Mouse (Mus musculus): ENCODE measurements around the gene Aldh3b2. TPM values are rescaled to one million over a fixed set of nuclear protein-coding genes. Genes with fewer than 3 reads are reported as not detected.
A peak's percentile ranks its signal among the peaks of the same experiment; 100 is the strongest.

The Aldh3b2 gene
- polyA plus RNA-seq, 1 experiment from 2014 or later = 2.8 TPM

GRCm38 (mm10) chr19:4000949-4001525 is 28.9 kb downstream of the Aldh3b2 start:
- Histone ChIP-seq H3K9ac (peak overlapping the region; percentile 91), H3K27me3 (no peaks in the 10 kb centered on the region), H3K4me2 (replicated peaks) (peak overlapping the region; percentile 76), H3K27ac (peak overlapping the region; percentile 97), H3K9me3 (no peaks in the 10 kb centered on the region), H3K4me3 (peak overlapping the region; percentile 75), H3K36me3 (peaks cover 6% of the 10 kb centered on the region), H3K4me1 (peaks cover 14% of the 10 kb centered on the region)
- no peak; the same call in 1 of the 2 replicates for ATAC-seq (ENCODE audit: insufficient number of reproducible peaks, insufficient read depth, low FRiP score, low TSS enrichment)
- 17% methylated on average over 17 of the region's 17 CpGs for WGBS

DNA sequence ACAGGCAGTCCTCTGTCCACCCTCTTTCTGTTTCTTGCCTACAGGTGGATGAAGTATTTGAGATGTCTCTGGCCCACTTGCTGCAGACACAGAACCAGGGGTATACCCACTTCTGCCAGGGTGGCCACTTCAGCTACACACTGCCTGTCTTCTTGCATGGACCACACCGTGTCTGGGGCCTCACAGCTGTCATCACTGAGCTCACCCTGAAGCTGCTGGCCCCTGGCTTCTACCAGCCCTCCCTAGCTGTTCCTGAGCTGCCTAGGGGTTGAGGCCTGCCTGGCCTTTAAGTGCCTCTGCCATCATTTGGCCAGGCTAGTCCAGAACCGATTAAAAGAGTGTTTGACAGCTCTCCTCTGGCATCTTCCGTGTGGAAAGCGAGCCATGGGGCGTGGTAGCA is 29.6 kb downstream of the Aldh3b2 start:
- H3K36me3 ChIP-seq = peaks cover 13% of the 10 kb centered on the region
- 86% methylated on average over 5 of the region's 5 CpGs for WGBS
- ATAC-seq (ENCODE audit: insufficient number of reproducible peaks, insufficient read depth, low FRiP score, low TSS enrichment) = no peak
- peak overlapping the region; percentile 76; the same call in 1 of the 2 replicates for H3K4me2 ChIP-seq (replicated peaks)
- H3K27ac ChIP-seq = no peak overlapping the region
- H3K4me1 ChIP-seq = peaks cover 14% of the 10 kb centered on the region
- H3K9ac ChIP-seq = no peak overlapping the region
- H3K27me3 ChIP-seq = no peaks in the 10 kb centered on the region
- H3K4me3 ChIP-seq = no peak overlapping the region
- H3K9me3 ChIP-seq = no peaks in the 10 kb centered on the region

GRCm38 (mm10) chr19:4003112-4003511 is 31.0 kb downstream of the Aldh3b2 start, which contains the start of gene Doc2g:
Gene Doc2g (plus strand): TSS chr19:4003313.
- no peak within 1 kb of the TSS for H3K9ac ChIP-seq
- no peak within 1 kb of the TSS for H3K4me2 ChIP-seq (replicated peaks)
- no peak for ATAC-seq (ENCODE audit: insufficient number of reproducible peaks, insufficient read depth, low FRiP score, low TSS enrichment)
- no peak within 1 kb of the TSS for H3K27ac ChIP-seq
- H3K27me3 ChIP-seq = no peaks in the 10 kb centered on the region
- H3K4me1 ChIP-seq = peaks cover 14% of the 10 kb centered on the region
- no peak within 1 kb of the TSS for H3K4me3 ChIP-seq
- peaks cover 27% of the 10 kb centered on the region for H3K36me3 ChIP-seq
- H3K9me3 ChIP-seq = no peaks in the 10 kb centered on the region
- 93% methylated on average over 1 of the region's 1 CpGs for WGBS

DNA sequence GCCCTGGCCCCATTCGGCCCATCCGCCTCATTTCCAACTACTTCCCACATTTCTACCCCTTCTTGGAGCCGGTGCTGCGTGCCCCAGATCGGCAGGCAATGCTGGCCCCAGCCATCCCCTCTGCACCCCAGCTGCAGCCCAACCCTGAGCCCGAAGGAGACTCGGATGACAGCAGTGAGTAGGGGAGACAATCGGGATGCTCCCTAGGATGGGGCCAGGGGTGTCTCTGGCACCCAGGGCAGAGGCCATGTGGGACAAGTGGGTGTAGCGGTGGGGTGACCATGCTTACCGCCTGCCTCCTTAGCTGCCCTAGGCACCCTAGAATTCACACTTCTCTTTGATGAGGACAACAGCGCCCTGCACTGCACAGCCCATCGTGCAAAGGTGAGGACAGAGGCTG is 31.5 kb downstream of the Aldh3b2 start:
- no peak overlapping the region for H3K9ac ChIP-seq
- H3K9me3 ChIP-seq = no peaks in the 10 kb centered on the region
- peaks cover 14% of the 10 kb centered on the region for H3K4me1 ChIP-seq
- H3K27me3 ChIP-seq = no peaks in the 10 kb centered on the region
- WGBS = 81% methylated on average over 12 of the region's 12 CpGs
- ATAC-seq (ENCODE audit: insufficient number of reproducible peaks, insufficient read depth, low FRiP score, low TSS enrichment) = no peak
- H3K4me3 ChIP-seq = no peak overlapping the region
- no peak overlapping the region for H3K4me2 ChIP-seq (replicated peaks)
- H3K36me3 ChIP-seq = peaks cover 32% of the 10 kb centered on the region
- no peak overlapping the region for H3K27ac ChIP-seq

DNA sequence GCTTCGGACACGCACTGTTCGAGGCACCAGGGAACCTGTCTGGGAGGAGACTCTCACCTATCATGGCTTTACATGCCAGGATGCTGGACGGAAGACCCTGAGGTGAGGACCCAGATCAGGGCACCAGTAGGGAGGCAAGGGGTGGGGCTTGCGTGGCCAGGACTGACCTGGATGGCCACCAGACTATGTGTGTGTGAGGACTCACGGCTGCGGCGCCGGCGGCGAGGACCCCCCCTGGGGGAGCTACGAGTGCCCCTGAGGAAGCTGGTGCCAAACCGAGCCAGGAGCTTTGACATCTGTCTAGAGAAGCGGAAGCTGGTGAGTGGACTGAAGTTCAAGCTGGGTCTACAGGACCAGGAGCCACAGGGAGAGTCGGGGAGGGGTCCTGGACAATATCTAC is 32.2 kb downstream of the Aldh3b2 start:
- 87% methylated on average over 15 of the region's 15 CpGs for WGBS
- Histone ChIP-seq H3K4me1 (peaks cover 14% of the 10 kb centered on the region), H3K9me3 (no peaks in the 10 kb centered on the region), H3K4me3 (no peak overlapping the region), H3K36me3 (peaks cover 38% of the 10 kb centered on the region), H3K27me3 (no peaks in the 10 kb centered on the region), H3K27ac (no peak overlapping the region), H3K9ac (no peak overlapping the region), H3K4me2 (replicated peaks) (no peak overlapping the region)
- no peak for ATAC-seq (ENCODE audit: insufficient number of reproducible peaks, insufficient read depth, low FRiP score, low TSS enrichment)

DNA sequence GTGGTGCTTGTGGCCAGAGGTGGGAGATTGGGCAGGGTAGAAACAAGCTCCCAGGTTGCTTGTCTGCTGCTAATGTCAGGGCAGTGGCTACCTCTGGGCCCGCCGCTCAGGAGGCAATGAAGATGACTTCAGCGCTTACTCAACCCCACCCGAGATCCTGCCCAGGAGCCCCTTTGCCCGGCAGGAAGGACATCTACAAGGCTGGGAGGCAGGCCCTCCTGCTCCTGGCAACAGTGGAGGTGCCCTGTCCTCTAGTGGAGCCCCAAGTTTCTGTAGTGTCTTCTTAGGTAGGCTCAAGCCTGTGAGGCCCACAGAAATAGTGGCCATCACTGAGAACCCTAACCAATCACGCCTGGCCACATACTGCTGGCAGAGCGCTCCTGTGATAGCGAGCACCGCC is 33.0 kb downstream of the Aldh3b2 start:
- WGBS = 92% methylated on average over 9 of the region's 9 CpGs
- Histone ChIP-seq H3K27me3 (no peaks in the 10 kb centered on the region), H3K4me2 (replicated peaks) (no peak overlapping the region), H3K9me3 (no peaks in the 10 kb centered on the region), H3K36me3 (peaks cover 45% of the 10 kb centered on the region), H3K9ac (no peak overlapping the region), H3K4me3 (no peak overlapping the region), H3K4me1 (peaks cover 10% of the 10 kb centered on the region), H3K27ac (no peak overlapping the region)
- no peak for ATAC-seq (ENCODE audit: insufficient number of reproducible peaks, insufficient read depth, low FRiP score, low TSS enrichment)

- no peak overlapping the region for H3K9ac ChIP-seq
- no peak overlapping the region for H3K4me3 ChIP-seq
- H3K9me3 ChIP-seq = no peaks in the 10 kb centered on the region
- 86% methylated on average over 8 of the region's 8 CpGs for WGBS
- ATAC-seq (ENCODE audit: insufficient number of reproducible peaks, insufficient read depth, low FRiP score, low TSS enrichment) = no peak
- H3K4me1 ChIP-seq = peaks cover 8% of the 10 kb centered on the region
- H3K4me2 ChIP-seq (replicated peaks) = no peak overlapping the region
- peaks cover 51% of the 10 kb centered on the region for H3K36me3 ChIP-seq
- no peak overlapping the region for H3K27ac ChIP-seq
- no peaks in the 10 kb centered on the region for H3K27me3 ChIP-seq
Measured at GRCm38 (mm10) chr19:4005971-4006370, 33.8 kb downstream of the Aldh3b2 start.

GRCm38 (mm10) chr19:4011086-4011485 is 39.0 kb downstream of the Aldh3b2 start:
- Histone ChIP-seq H3K27ac (no peak overlapping the region), H3K27me3 (no peaks in the 10 kb centered on the region), H3K4me2 (replicated peaks) (peak overlapping the region; percentile 72; the same call in 1 of the 2 replicates), H3K36me3 (peaks cover 46% of the 10 kb centered on the region), H3K9ac (no peak overlapping the region), H3K9me3 (no peaks in the 10 kb centered on the region), H3K4me1 (peaks cover 6% of the 10 kb centered on the region), H3K4me3 (no peak overlapping the region)
- ATAC-seq (ENCODE audit: insufficient number of reproducible peaks, insufficient read depth, low FRiP score, low TSS enrichment) = no peak
- 91% methylated on average over 5 of the region's 5 CpGs for WGBS

- WGBS = under 1% methylated on average over 45 of the region's 45 CpGs
- H3K9ac ChIP-seq = peak within 1 kb of the TSS; percentile 68
- H3K4me1 ChIP-seq = peaks cover 6% of the 10 kb centered on the region
- no peaks in the 10 kb centered on the region for H3K9me3 ChIP-seq
- no peak within 1 kb of the TSS for H3K27ac ChIP-seq
- H3K4me3 ChIP-seq = peak within 1 kb of the TSS; percentile 87
- H3K4me2 ChIP-seq (replicated peaks) = peak within 1 kb of the TSS; percentile 72
- no peaks in the 10 kb centered on the region for H3K27me3 ChIP-seq
- ATAC-seq (ENCODE audit: insufficient number of reproducible peaks, insufficient read depth, low FRiP score, low TSS enrichment) = peak; percentile 97
- peaks cover 32% of the 10 kb centered on the region for H3K36me3 ChIP-seq
Measured at GRCm38 (mm10) chr19:4012432-4013022, 40.4 kb downstream of the Aldh3b2 start, which contains the start of gene Ndufv1. Gene Ndufv1 (minus strand): TSS chr19:4012806.

- H3K9me3 ChIP-seq = no peaks in the 10 kb centered on the region
- H3K9ac ChIP-seq = 0 out of 2 replicates have a peak overlapping the region, but pooled peaks have one; percentile 22
- peak overlapping the region; percentile 87 for H3K4me3 ChIP-seq
- peaks cover 27% of the 10 kb centered on the region for H3K36me3 ChIP-seq
- peak overlapping the region; percentile 47 for H3K4me2 ChIP-seq (replicated peaks)
- peaks cover 6% of the 10 kb centered on the region for H3K4me1 ChIP-seq
- H3K27me3 ChIP-seq = no peaks in the 10 kb centered on the region
- peak; percentile 23; the same call in 1 of the 2 replicates for ATAC-seq (ENCODE audit: insufficient number of reproducible peaks, insufficient read depth, low FRiP score, low TSS enrichment)
- no peak overlapping the region for H3K27ac ChIP-seq
- WGBS = 18% methylated on average over 9 of the region's 9 CpGs
Measured at GRCm38 (mm10) chr19:4013066-4013465, 40.9 kb downstream of the Aldh3b2 start.

GRCm38 (mm10) chr19:4014802-4015201 is 42.7 kb downstream of the Aldh3b2 start:
- no peaks in the 10 kb centered on the region for H3K27me3 ChIP-seq
- H3K27ac ChIP-seq = no peak overlapping the region
- ATAC-seq (ENCODE audit: insufficient number of reproducible peaks, insufficient read depth, low FRiP score, low TSS enrichment) = no peak
- no peak overlapping the region for H3K4me2 ChIP-seq (replicated peaks)
- no peaks in the 10 kb centered on the region for H3K9me3 ChIP-seq
- H3K36me3 ChIP-seq = peaks cover 10% of the 10 kb centered on the region
- no peak overlapping the region for H3K4me3 ChIP-seq
- no peak overlapping the region for H3K9ac ChIP-seq
- peaks cover 6% of the 10 kb centered on the region for H3K4me1 ChIP-seq

- H3K4me1 ChIP-seq = peaks cover 6% of the 10 kb centered on the region
- no peaks in the 10 kb centered on the region for H3K27me3 ChIP-seq
- no peaks in the 10 kb centered on the region for H3K9me3 ChIP-seq
- no peak overlapping the region for H3K4me2 ChIP-seq (replicated peaks)
- peaks cover 4% of the 10 kb centered on the region; the same call in 1 of the 2 replicates for H3K36me3 ChIP-seq
- H3K9ac ChIP-seq = no peak overlapping the region
- no peak overlapping the region for H3K27ac ChIP-seq
- ATAC-seq (ENCODE audit: insufficient number of reproducible peaks, insufficient read depth, low FRiP score, low TSS enrichment) = no peak
- no peak overlapping the region for H3K4me3 ChIP-seq
- WGBS = 47% methylated on average over 5 of the region's 5 CpGs
Measured at GRCm38 (mm10) chr19:4015635-4016034, 43.5 kb downstream of the Aldh3b2 start.

Measured in embryonic facial prominence, embryonic 12.5 days (tissue).